Mouse (Mus musculus): ENCODE measurements around the gene Tln1. TPM values are rescaled to one million over a fixed set of nuclear protein-coding genes. Genes with fewer than 3 reads are reported as not detected.

The Tln1 gene
- polyA plus RNA-seq, 1 experiment: 225 TPM

GRCm38 (mm10) chr4:43483535-43484091 is 78.9 kb downstream of the Tln1 start, which contains the start of gene Sit1:
TSS of gene Sit1 (minus strand) at chr4:43483734.
- Histone ChIP-seq H3K4me3 (no peak within 1 kb of the TSS), H3K4me2 (ENCODE audit: low read depth) (no peak within 1 kb of the TSS), H3K79me2 (ENCODE audit: control insufficient read depth, insufficient read depth) (no peaks in the 10 kb centered on the region), H3ac (ENCODE audit: control insufficient read depth, insufficient read length) (no peak within 1 kb of the TSS), H3K27me3 (ENCODE audit: control insufficient read depth, insufficient read depth, insufficient read length) (no peaks in the 10 kb centered on the region), H3K36me3 (ENCODE audit: control insufficient read depth, insufficient read depth) (no peaks in the 10 kb centered on the region)
- TF ChIP-seq REST (IDR thresholded peaks at IDR 0.05; ENCODE audit: insufficient read depth, insufficient read length) (no peak), CEBPB (IDR thresholded peaks at IDR 0.05; ENCODE audit: insufficient read depth, poor library complexity, severe bottlenecking) (no peak), MAX (IDR thresholded peaks at IDR 0.05; ENCODE audit: low read depth) (no peak), TCF12 (IDR thresholded peaks at IDR 0.05; ENCODE audit: insufficient read depth, poor library complexity, severe bottlenecking) (no peak), POLR2A (IDR thresholded peaks at IDR 0.05; ENCODE audit: insufficient read length, low read depth) (no peak), SRF (IDR thresholded peaks at IDR 0.05; ENCODE audit: control insufficient read depth, insufficient read length, low read depth) (no peak), MYOD1 (IDR thresholded peaks at IDR 0.05; ENCODE audit: control insufficient read depth in 1 of 3, insufficient read length in 2 of 3, low read depth in 2 of 3) (no peak), E2F4 (IDR thresholded peaks at IDR 0.05; ENCODE audit: insufficient read depth) (no peak), MYOG (IDR thresholded peaks at IDR 0.05; ENCODE audit: control insufficient read depth in 1 of 3, insufficient read depth in 1 of 3, insufficient read length in 2 of 3, low read depth in 2 of 3) (no peak), POLR2AphosphoS2 (IDR thresholded peaks at IDR 0.05; ENCODE audit: insufficient read length, low read depth) (no peak), TCF3 (IDR thresholded peaks at IDR 0.05; ENCODE audit: insufficient read length, low read depth) (no peak), USF1 (IDR thresholded peaks at IDR 0.05; ENCODE audit: low read depth) (no peak)

- no peaks in the 10 kb centered on the region for H3K27me3 ChIP-seq (ENCODE audit: control insufficient read depth, insufficient read depth, insufficient read length)
- H3K4me2 ChIP-seq (ENCODE audit: low read depth): no peak overlapping the region
- H3K36me3 ChIP-seq (ENCODE audit: control insufficient read depth, insufficient read depth): no peaks in the 10 kb centered on the region
- no peak for TF ChIP-seq POLR2A (IDR thresholded peaks at IDR 0.05; ENCODE audit: insufficient read length, low read depth)
- no peak for TF ChIP-seq POLR2AphosphoS2 (IDR thresholded peaks at IDR 0.05; ENCODE audit: insufficient read length, low read depth)
- TF ChIP-seq USF1 (IDR thresholded peaks at IDR 0.05; ENCODE audit: low read depth): no peak
- no peak for TF ChIP-seq MYOD1 (IDR thresholded peaks at IDR 0.05; ENCODE audit: control insufficient read depth in 1 of 3, insufficient read length in 2 of 3, low read depth in 2 of 3)
- TF ChIP-seq TCF12 (IDR thresholded peaks at IDR 0.05; ENCODE audit: insufficient read depth, poor library complexity, severe bottlenecking): no peak
- no peak for TF ChIP-seq SRF (IDR thresholded peaks at IDR 0.05; ENCODE audit: control insufficient read depth, insufficient read length, low read depth)
- no peak for TF ChIP-seq E2F4 (IDR thresholded peaks at IDR 0.05; ENCODE audit: insufficient read depth)
- TF ChIP-seq CEBPB (IDR thresholded peaks at IDR 0.05; ENCODE audit: insufficient read depth, poor library complexity, severe bottlenecking): no peak
- no peak for TF ChIP-seq TCF3 (IDR thresholded peaks at IDR 0.05; ENCODE audit: insufficient read length, low read depth)
- no peak for TF ChIP-seq REST (IDR thresholded peaks at IDR 0.05; ENCODE audit: insufficient read depth, insufficient read length)
- no peak overlapping the region for H3ac ChIP-seq (ENCODE audit: control insufficient read depth, insufficient read length)
- H3K4me3 ChIP-seq: no peak overlapping the region
- no peaks in the 10 kb centered on the region for H3K79me2 ChIP-seq (ENCODE audit: control insufficient read depth, insufficient read depth)
Observed at GRCm38 (mm10) chr4:43482591-43482990, 79.9 kb downstream of the Tln1 start.

GRCm38 (mm10) chr4:43481894-43482456 is 80.5 kb downstream of the Tln1 start:
- no peaks in the 10 kb centered on the region for H3K79me2 ChIP-seq (ENCODE audit: control insufficient read depth, insufficient read depth)
- no peaks in the 10 kb centered on the region for H3K36me3 ChIP-seq (ENCODE audit: control insufficient read depth, insufficient read depth)
- no peak overlapping the region for H3ac ChIP-seq (ENCODE audit: control insufficient read depth, insufficient read length)
- no peak overlapping the region for H3K4me3 ChIP-seq
- TF ChIP-seq TCF3 (IDR thresholded peaks at IDR 0.05; ENCODE audit: insufficient read length, low read depth) (no peak), E2F4 (IDR thresholded peaks at IDR 0.05; ENCODE audit: insufficient read depth) (no peak), MAX (IDR thresholded peaks at IDR 0.05; ENCODE audit: low read depth) (no peak), MYOG (IDR thresholded peaks at IDR 0.05; ENCODE audit: control insufficient read depth in 1 of 3, insufficient read depth in 1 of 3, insufficient read length in 2 of 3, low read depth in 2 of 3) (no peak)
- no peaks in the 10 kb centered on the region for H3K27me3 ChIP-seq (ENCODE audit: control insufficient read depth, insufficient read depth, insufficient read length)
- H3K4me2 ChIP-seq (ENCODE audit: low read depth): no peak overlapping the region

Other genes with a start within 250 kb of the Tln1 start
- gene Rusc2, start 180.7 kb downstream of the Tln1 start, polyA plus RNA-seq (2012; fragmentation: generic; extraction: Trizol): 28.2 TPM
- gene Fam166b, start 133.6 kb downstream of the Tln1 start, polyA plus RNA-seq (2012; fragmentation: generic; extraction: Trizol): 0.04 TPM
- gene Tesk1, start 120.8 kb downstream of the Tln1 start, polyA plus RNA-seq (2012; fragmentation: generic; extraction: Trizol): 40.4 TPM
- gene Cd72, start 108.1 kb downstream of the Tln1 start, polyA plus RNA-seq (2012; fragmentation: generic; extraction: Trizol): 0.74 TPM
- gene Sit1, start 79.0 kb downstream of the Tln1 start, polyA plus RNA-seq (2012; fragmentation: generic; extraction: Trizol): not detected
- gene Ccdc107, start 69.8 kb downstream of the Tln1 start, polyA plus RNA-seq (2012; fragmentation: generic; extraction: Trizol): 111 TPM
- 5.7 TPM for gene Arhgef39, start 63.0 kb downstream of the Tln1 start, polyA plus RNA-seq (2012; fragmentation: generic; extraction: Trizol)
- gene Car9, start 55.7 kb downstream of the Tln1 start, polyA plus RNA-seq (2012; fragmentation: generic; extraction: Trizol): 10.7 TPM
- 2,542 TPM for gene Tpm2, start 38.9 kb downstream of the Tln1 start, polyA plus RNA-seq (2012; fragmentation: generic; extraction: Trizol)
- 73.9 TPM for gene Creb3, start 359 bp downstream of the Tln1 start, polyA plus RNA-seq (2012; fragmentation: generic; extraction: Trizol)
- gene Rgp1, start 16.0 kb upstream of the Tln1 start, polyA plus RNA-seq (2012; fragmentation: generic; extraction: Trizol): 28.6 TPM
- gene Gba2, start 16.2 kb upstream of the Tln1 start, polyA plus RNA-seq (2012; fragmentation: generic; extraction: Trizol): 5.9 TPM
- gene Msmp, start 21.8 kb upstream of the Tln1 start, polyA plus RNA-seq (2012; fragmentation: generic; extraction: Trizol): not detected
- gene Npr2, start 69.2 kb upstream of the Tln1 start, polyA plus RNA-seq (2012; fragmentation: generic; extraction: Trizol): 9.1 TPM
- 0.02 TPM for gene Spag8, start 90.9 kb upstream of the Tln1 start, polyA plus RNA-seq (2012; fragmentation: generic; extraction: Trizol)
- 99.1 TPM for gene Hint2, start 93.8 kb upstream of the Tln1 start, polyA plus RNA-seq (2012; fragmentation: generic; extraction: Trizol)
- 1.7 TPM for gene Tmem8b, start 106.3 kb upstream of the Tln1 start, polyA plus RNA-seq (2012; fragmentation: generic; extraction: Trizol)
- gene Fam221b, start 106.5 kb upstream of the Tln1 start, polyA plus RNA-seq (2012; fragmentation: generic; extraction: Trizol): 3.4 TPM
- gene Olfr70, start 138.1 kb upstream of the Tln1 start, polyA plus RNA-seq (2012; fragmentation: generic; extraction: Trizol): not detected
- gene Olfr71, start 147.6 kb upstream of the Tln1 start, polyA plus RNA-seq (2012; fragmentation: generic; extraction: Trizol): not detected
- 0.78 TPM for gene Hrct1, start 164.5 kb upstream of the Tln1 start, polyA plus RNA-seq (2012; fragmentation: generic; extraction: Trizol)
- 0.02 TPM for gene Spaar, start 167.3 kb upstream of the Tln1 start, polyA plus RNA-seq (2012; fragmentation: generic; extraction: Trizol)
- gene Olfr159, start 208.3 kb upstream of the Tln1 start, polyA plus RNA-seq (2012; fragmentation: generic; extraction: Trizol): not detected

Measured in myocyte (in vitro differentiated cells).